Mouse (Mus musculus) midbrain, embryonic 10.5 days (tissue): ENCODE results near the gene Crybg2. TPM values are rescaled to one million over a fixed set of nuclear protein-coding genes. Genes with fewer than 3 reads are reported as not detected.

Experiments
- DNase-seq: peaks from one replicate; pipeline ENCODE4 v3.0.0-alpha.2; 2017; ENCODE audit warnings: low spot score
- H3K27ac ChIP-seq: fragments of 300-500 bp; sonication (generic); replicated peaks from 2 replicates; pipeline ENCODE4 v1.5.1; 2016; ENCODE audit warnings: mild to moderate bottlenecking
- H3K27me3 ChIP-seq: fragments of 300-500 bp; sonication (generic); 2 replicates; pipeline ENCODE4 v1.6.1; 2016; ENCODE audit warnings: low read depth, mild to moderate bottlenecking; ENCODE audit not compliant: poor library complexity, severe bottlenecking
- H3K36me3 ChIP-seq: fragments of 300-500 bp; sonication (generic); 2 replicates; pipeline ENCODE4 v1.6.1; 2016; ENCODE audit warnings: mild to moderate bottlenecking, moderate library complexity
- H3K4me1 ChIP-seq: fragments of 300-500 bp; sonication (generic); 2 replicates; pipeline ENCODE4 v1.6.1; 2016
- H3K4me3 ChIP-seq: fragments of 300-500 bp; sonication (generic); 2 replicates; pipeline ENCODE4 v1.5.1; 2016; ENCODE audit warnings: mild to moderate bottlenecking, moderate library complexity
- H3K9me3 ChIP-seq: fragments of 300-500 bp; sonication (generic); replicated peaks from 2 replicates; pipeline ENCODE4 v1.6.1; 2016; ENCODE audit warnings: mild to moderate bottlenecking
- WGBS: fragments of 180-500 bp; shearing (Covaris S2); methylation state at CpG from one replicate; pipeline ENCODE4 v1.1.7; 2016; 5-methylcytosine and 5-hydroxymethylcytosine counted together
- polyA plus RNA-seq: library from polyadenylated mRNA; unstranded; fragments of >200 nt; fragmentation: Nextera tagmentation; extraction: Ambion mirVana; gene quantifications from 2 replicates; pipeline ENCODE4 v1.2.1, GENCODE M21; 2016

The Crybg2 gene
- polyA plus RNA-seq = 2.0 TPM in 2 replicates

DNA sequence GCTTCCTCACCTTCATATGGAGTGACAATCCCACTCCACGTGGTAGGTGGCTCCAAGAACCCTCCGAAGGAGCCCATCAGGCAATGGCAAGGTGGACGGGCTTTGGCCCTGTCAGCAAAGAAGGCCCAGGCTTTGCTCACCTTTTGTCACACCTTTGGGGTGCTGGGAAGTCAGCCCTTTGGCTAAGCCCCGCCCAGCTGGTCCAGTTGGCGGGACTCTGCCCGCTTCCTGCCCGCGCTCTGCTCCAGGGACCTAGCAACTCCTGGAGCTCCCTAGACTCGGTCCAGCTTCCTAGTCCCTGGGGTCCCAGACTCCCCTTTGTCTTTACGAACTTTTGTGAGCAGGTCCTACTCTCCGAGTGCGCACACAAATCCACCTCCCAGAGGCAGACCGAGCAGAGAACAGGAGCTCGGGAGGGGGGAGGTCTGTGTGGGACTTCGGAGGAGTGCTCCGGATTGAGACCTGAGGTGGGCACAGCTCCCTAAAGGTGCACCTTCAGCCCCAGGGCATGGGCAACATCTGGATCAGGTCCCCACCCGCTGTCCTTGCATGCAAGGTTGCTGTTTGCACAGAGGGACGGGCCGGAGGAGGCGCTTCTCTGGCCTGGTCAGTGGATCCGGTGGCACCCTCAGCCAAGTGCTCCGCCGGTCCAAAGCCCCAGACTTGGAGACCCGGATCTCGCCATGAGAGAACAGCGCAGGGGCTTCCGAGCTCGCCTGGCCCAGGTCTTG is at the start of gene Crybg2:
Crybg2 (plus strand) TSS at position 681 of the 731 bp plus-strand sequence.
- Histone ChIP-seq H3K9me3 (no peaks in the 10 kb centered on the region), H3K4me3 (no peak within 1 kb of the TSS), H3K27me3 (peaks cover 44% of the 10 kb centered on the region), H3K4me1 (peaks cover 25% of the 10 kb centered on the region), H3K36me3 (no peaks in the 10 kb centered on the region), H3K27ac (no peak within 1 kb of the TSS)
- 40% methylated on average over 28 of the region's 28 CpGs for WGBS
- DNase-seq = no peak

DNA sequence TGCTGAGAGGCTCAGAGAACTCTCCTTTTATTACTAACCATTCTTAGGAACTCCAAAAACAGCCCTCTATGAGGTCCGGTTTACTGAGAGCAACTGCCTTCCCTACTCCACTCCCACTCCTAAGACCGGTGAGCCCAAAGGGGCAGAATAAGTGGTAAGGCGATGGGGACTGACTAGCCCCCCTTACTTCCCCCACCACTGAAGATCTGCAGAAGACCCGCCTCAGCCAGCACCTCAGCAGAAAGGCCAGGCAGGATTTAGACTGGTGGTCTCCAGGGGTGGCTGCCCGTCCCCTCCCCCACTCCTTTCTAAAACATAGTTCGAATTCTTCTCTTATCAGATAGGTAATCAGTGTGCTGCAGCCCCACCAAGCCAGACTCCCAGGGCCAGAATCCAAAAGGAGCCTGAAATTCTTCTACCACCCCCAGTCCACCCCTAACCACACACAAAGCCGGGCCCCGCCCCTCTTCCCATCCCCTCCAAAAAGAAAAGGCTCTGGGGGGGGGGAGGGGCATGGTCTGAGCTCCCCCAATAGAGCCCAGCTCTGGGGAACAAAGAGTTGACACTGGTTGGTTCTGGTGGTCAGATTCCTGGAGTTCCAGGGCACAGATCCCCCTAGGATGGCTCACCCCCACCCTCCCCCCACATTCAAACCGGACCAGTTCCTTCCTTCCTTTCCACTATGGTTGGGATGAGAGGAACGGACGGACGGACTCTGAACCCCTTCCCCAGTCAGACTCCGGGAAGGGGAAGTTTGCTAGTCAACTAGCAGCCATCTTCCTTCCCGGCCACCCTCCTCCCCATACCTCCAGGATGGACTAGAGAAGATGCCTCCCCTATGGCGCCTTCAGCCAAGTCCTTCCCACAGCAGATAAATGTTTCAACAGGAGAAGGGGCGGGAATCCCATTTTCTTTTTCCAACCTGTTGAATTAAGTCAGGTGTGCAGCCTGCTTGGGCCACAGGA is 48.9 kb upstream of the Crybg2 start:
- Histone ChIP-seq H3K27ac (peak overlapping the region; percentile 87), H3K27me3 (no peaks in the 10 kb centered on the region), H3K4me1 (peaks cover 79% of the 10 kb centered on the region), H3K9me3 (no peaks in the 10 kb centered on the region), H3K4me3 (peak overlapping the region; percentile 47), H3K36me3 (peaks cover 62% of the 10 kb centered on the region)
- peak; percentile 82 for DNase-seq
- 2% methylated on average over 16 of the region's 16 CpGs for WGBS

DNA sequence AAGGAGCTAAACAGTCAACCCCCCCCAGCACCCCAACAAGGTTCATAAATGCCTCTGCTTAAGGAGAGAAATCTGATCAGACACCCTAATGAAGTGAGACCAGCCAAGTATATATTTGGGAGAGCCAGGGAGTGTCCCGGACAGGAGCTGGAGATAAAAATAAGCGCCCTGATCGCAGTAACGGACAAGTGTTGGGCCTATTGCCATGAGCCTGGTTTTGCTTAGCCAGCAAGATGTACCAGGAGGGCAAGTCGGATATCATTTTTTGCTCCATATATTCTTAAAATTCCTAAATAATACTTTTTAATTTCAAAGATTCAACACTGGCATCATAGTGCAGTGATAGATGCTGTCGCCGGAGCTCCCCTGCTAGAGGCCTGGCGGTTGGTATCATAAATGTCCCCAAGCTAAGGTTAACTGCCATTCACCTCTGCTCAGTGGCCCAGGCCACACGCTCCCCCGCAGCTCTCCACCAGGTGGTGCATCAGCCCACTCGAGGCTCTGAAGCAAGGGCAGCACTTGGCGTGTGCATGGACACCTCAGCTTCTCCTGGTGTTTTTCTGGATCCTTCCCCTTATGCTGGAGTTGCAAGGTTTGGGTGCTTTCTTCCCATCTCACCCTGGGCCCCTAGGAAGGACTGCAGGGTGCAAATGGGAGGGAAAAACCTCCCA is 47.6 kb upstream of the Crybg2 start:
- H3K36me3 ChIP-seq = peaks cover 50% of the 10 kb centered on the region
- peaks cover 87% of the 10 kb centered on the region for H3K4me1 ChIP-seq
- H3K27me3 ChIP-seq = no peaks in the 10 kb centered on the region
- peak overlapping the region; percentile 47 for H3K4me3 ChIP-seq
- peak; percentile 58 for DNase-seq
- peak overlapping the region; percentile 87 for H3K27ac ChIP-seq
- 43% methylated on average over 12 of the region's 12 CpGs for WGBS
- no peaks in the 10 kb centered on the region for H3K9me3 ChIP-seq

DNA sequence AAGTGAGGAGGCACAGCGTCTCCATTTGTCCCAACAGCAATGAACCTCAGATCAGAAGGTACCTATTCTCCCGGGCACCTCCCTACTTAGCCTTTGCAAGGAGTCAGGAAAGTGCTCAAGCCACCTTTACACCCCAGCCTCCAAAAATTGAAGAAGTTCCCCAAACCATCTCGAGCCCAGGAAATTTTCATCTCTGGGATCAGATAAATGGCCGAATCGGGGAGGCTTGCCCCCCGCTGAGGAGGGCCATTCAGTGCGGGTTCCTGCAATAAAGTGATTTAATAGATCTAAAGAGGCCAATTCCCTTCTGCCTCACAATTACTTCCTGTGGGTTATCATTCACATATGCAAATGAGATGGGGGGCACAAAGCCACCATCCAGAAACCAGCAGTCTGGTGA is 44.4 kb upstream of the Crybg2 start:
- DNase-seq = no peak
- Histone ChIP-seq H3K4me3 (peak overlapping the region; percentile 83), H3K9me3 (no peaks in the 10 kb centered on the region), H3K4me1 (peaks cover 96% of the 10 kb centered on the region), H3K27me3 (no peaks in the 10 kb centered on the region), H3K36me3 (peaks cover 28% of the 10 kb centered on the region; the same call in 1 of the 2 replicates), H3K27ac (peak overlapping the region; percentile 92)
- under 1% methylated on average over 7 of the region's 7 CpGs for WGBS

DNA sequence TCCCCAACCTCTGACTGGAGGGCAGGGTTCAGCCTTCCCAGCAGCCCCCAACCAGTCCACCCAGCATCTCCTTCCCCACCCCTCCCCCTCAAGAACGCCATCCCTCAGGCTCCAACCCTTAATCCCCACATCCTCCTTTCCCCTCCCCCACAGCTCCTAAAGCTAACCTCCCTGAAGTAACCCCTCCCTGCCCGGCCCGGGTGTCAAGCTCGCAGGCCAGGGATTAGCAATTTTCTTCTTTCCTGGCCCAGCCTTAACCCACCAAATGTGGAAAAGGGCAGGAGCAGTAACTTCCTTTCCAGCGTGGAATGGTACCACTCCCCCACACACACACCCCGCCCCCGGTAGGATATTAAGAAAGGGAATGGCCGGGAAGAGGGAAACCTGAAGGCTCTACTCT is 43.8 kb upstream of the Crybg2 start:
- Histone ChIP-seq H3K9me3 (no peaks in the 10 kb centered on the region), H3K4me1 (peaks cover 91% of the 10 kb centered on the region), H3K27me3 (no peaks in the 10 kb centered on the region), H3K4me3 (peak overlapping the region; percentile 83), H3K27ac (peak overlapping the region; percentile 92), H3K36me3 (peaks cover 28% of the 10 kb centered on the region; the same call in 1 of the 2 replicates)
- peak; percentile 88 for DNase-seq
- under 1% methylated on average over 8 of the region's 8 CpGs for WGBS

DNA sequence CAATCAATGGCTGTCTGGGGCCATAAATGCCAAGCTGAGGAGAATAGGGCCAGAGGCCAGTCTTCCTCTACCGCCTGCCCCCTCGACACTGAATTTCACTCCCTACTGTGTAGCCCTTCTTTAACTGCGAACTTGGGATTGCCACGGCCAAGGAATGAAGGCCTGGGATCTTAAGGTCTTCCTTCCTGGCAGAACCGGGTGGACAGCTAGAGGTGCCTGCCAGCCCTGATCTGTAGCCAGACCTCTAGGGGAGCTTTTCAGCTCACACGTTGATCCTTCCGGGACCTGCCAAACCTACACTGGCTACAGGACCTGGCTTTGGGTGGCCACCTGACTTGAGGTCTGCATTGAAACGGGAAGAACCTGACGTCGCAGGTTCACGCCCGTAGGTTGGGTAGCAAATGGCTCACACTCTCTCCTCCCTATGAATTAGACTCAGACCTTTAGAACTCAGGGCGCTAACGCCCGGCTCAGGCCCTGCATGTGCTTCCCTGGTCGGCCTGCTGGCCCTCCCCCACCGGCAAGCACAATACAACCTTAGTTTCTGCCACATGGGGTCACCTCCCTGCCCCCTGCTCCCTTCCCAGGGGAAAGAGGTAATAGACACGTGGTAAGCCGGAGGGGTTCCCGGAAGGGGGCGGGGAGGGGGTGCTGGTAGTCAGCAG is 43.3 kb upstream of the Crybg2 start:
- Histone ChIP-seq H3K36me3 (peaks cover 28% of the 10 kb centered on the region; the same call in 1 of the 2 replicates), H3K4me3 (peak overlapping the region; percentile 83), H3K27me3 (no peaks in the 10 kb centered on the region), H3K27ac (peak overlapping the region; percentile 92), H3K4me1 (peaks cover 85% of the 10 kb centered on the region), H3K9me3 (no peaks in the 10 kb centered on the region)
- DNase-seq = peak; percentile 65
- WGBS = under 1% methylated on average over 21 of the region's 21 CpGs

DNA sequence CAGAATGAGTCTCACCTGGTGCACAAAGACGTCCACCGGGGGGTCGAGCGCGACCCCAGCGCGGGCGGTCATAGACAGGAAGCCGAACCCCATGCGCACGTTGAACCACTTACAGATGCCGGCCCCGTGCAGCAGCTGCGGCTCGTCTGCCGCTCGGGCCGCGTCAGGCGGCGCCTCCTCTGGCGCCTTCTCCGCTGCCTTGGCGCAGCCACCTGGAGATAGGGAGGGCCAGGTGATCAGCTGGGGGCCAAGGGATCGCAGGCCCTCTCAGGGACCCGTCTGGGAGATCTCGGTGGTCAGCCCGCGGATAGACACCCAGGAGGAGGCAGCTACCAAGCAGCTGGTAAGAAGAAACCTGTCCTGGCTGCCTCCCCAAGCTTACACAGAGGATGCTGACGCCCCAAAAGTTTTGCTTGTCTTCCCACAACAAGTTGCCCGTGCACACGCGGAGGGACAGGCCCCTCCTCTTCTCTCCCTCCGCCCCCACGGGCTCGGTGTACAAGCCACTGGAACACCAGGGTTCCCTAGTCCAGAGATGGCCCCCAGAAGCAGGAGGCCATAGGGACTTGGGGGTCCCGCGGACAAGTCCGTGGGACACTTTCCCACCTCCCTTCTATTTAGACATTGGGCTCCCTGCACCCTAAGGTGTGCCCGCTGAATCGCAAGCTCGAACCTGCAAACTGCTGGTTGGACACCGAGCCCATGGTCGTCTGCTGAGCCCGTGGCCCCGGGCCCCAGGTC is 42.4 kb upstream of the Crybg2 start:
- Histone ChIP-seq H3K27ac (peak overlapping the region; percentile 92), H3K27me3 (no peaks in the 10 kb centered on the region), H3K4me1 (peaks cover 76% of the 10 kb centered on the region), H3K4me3 (peak overlapping the region; percentile 83), H3K36me3 (peaks cover 26% of the 10 kb centered on the region; the same call in 1 of the 2 replicates), H3K9me3 (no peaks in the 10 kb centered on the region)
- DNase-seq = no peak
- under 1% methylated on average over 46 of the region's 46 CpGs for WGBS

DNA sequence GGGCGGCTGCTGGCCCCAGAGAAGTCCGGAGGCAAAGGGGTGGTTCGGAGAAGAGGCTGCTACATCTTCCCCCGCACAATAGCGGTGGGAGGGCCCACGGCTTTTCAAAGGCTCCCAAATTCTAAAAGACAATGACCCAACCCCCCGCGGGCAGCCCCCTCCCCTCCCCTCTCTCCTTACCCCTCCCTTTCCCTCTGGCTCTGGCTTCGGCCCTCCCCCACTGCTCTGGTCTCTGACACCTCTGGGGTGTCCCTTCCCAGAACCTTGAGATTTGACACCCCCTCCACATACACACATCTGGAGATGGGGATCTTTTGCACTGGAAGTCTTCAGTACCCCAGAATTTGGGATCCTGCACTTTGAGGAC is 41.9 kb upstream of the Crybg2 start, which contains the start of gene Lin28a:
Lin28a (minus strand) TSS at position 63 of the 367 bp plus-strand sequence.
- Histone ChIP-seq H3K9me3 (no peaks in the 10 kb centered on the region), H3K27me3 (no peaks in the 10 kb centered on the region), H3K4me1 (peaks cover 71% of the 10 kb centered on the region), H3K27ac (peak within 1 kb of the TSS; percentile 92), H3K4me3 (peak within 1 kb of the TSS; percentile 83), H3K36me3 (peaks cover 21% of the 10 kb centered on the region; the same call in 1 of the 2 replicates)
- 0% methylated on average over 9 of the region's 9 CpGs for WGBS
- DNase-seq = peak; percentile 90

DNA sequence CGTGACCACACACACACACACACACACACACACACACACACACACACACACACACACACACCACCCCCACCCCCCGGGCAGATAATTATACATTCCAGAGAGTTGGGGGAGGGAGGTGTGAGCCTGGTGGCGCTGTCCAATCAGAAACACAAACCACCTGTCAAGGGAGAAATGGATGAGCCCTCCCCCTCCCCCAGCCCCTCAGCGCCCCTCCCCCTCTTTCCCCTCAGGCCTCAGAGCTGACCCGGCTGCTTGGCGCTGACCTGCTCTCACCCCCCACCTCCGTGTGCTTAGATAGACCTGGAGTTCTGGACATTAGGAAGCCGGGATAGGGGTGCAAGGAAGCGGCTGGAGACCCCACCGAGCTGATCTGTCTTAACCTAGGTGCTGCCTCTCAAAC is 41.4 kb upstream of the Crybg2 start:
- WGBS = under 1% methylated on average over 8 of the region's 10 CpGs
- H3K4me1 ChIP-seq = peaks cover 66% of the 10 kb centered on the region
- peak; percentile 90 for DNase-seq
- peaks cover 17% of the 10 kb centered on the region; the same call in 1 of the 2 replicates for H3K36me3 ChIP-seq
- no peaks in the 10 kb centered on the region for H3K27me3 ChIP-seq
- peak overlapping the region; percentile 83 for H3K4me3 ChIP-seq
- no peaks in the 10 kb centered on the region for H3K9me3 ChIP-seq
- H3K27ac ChIP-seq = peak overlapping the region; percentile 92

DNA sequence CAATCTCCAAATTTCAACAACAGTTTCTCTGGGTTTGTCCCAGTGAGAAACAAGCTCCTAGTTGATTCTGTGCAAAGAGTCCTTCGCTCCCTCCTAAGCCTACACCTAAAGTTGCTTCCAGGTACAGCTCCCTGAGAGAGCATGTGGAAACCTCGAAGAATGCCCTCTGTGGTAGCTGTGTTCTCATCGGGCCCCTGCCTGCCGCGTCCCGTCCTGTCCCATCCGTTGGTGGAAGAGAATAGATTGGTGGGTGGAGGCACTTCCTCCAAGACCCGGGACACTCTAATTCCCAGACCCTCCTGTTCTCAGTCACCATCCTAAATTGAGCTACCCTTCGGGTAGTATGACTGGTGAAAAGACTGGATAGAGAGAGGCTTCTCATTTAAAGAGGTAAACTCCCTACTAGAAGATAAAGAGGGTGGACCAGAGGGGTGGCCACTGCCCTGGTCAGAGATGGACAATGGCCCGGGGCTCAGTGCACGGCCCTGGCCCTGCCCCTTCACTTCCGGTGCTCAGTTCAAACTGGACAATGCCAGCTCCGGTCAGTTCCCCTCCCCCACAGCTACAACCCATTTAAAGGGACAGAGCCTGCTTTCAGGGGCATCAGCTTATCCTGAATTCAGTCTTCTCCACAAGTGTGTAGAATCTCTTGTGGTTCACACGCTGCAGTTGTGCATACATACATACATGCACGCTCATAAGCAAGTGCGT is 40.8 kb upstream of the Crybg2 start:
- Histone ChIP-seq H3K27me3 (no peaks in the 10 kb centered on the region), H3K4me1 (peaks cover 61% of the 10 kb centered on the region), H3K27ac (peak overlapping the region; percentile 92), H3K9me3 (no peaks in the 10 kb centered on the region), H3K36me3 (peaks cover 13% of the 10 kb centered on the region; the same call in 1 of the 2 replicates), H3K4me3 (peak overlapping the region; percentile 83)
- WGBS = 3% methylated on average over 16 of the region's 16 CpGs
- peak; percentile 92 for DNase-seq

DNA sequence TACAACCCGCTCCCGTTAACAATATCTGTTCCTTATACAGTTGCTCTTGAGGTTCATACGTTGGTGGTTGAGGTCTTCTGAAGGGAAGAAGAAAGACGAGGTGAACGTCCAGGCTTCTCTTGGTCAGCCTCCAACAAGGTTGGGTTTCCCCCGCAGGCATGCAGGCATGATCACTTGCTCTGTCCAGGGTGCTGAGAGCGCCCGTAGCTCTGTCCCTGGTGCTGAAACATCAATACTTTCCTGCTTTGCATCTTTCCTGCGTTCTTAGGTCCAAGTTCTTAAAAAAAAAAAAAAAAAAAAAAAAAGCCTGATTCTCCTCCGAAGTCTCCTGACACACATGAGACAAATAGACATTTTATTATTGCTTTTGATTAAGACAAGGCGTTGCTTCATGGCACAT is 40.0 kb upstream of the Crybg2 start:
- 3% methylated on average over 11 of the region's 11 CpGs for whole genome bisulfite sequencing
- Histone ChIP-seq H3K27me3 (no peaks in the 10 kb centered on the region), H3K4me3 (peak overlapping the region; percentile 83), H3K4me1 (peaks cover 60% of the 10 kb centered on the region), H3K36me3 (peaks cover 5% of the 10 kb centered on the region; the same call in 1 of the 2 replicates), H3K9me3 (no peaks in the 10 kb centered on the region), H3K27ac (peak overlapping the region; percentile 92)
- peak; percentile 77 for DNase-seq
